Mouse (Mus musculus) bone marrow, adult 2 months (tissue): ENCODE measurements at regions not wholly inside any gene's neighbourhood (a gene's known extent, or its start where the extent isn't known, plus 50 kb on each side); places are given as distances from the start of the nearest gene placed in this dataset.

Experiments
- CTCF ChIP-seq: fragments of 200-500 bp; IDR thresholded peaks from 2 replicates; pipeline ENCODE4 v1.5.1; 2011; ENCODE audit warnings: low read length, control low read depth; ENCODE audit not compliant: control insufficient read depth, insufficient read depth
- POLR2A ChIP-seq: fragments of 200-500 bp; IDR thresholded peaks from 2 replicates; pipeline ENCODE4 v1.6.1; 2011; ENCODE audit warnings: low read depth, mild to moderate bottlenecking, control low read depth, low read length, borderline replicate concordance; ENCODE audit not compliant: control insufficient read depth

GRCm38 (mm10) chr19:27032621-27033020 is 146.9 kb downstream of the Gm815 start:
- TF ChIP-seq POLR2A = no peak
- no peak for TF ChIP-seq CTCF
